Mouse (Mus musculus) urinary bladder, postnatal 4 days (tissue): ENCODE data around the gene Nvl.

ENCODE experiments used
- DNase-seq, 2 experiments: peaks; one replicate each; pipeline ENCODE4 v3.0.0; 2021 to 2022; ENCODE audit warnings: low spot score in 2 of 2

The Nvl gene

GRCm38 (mm10) chr1:181143950-181144836 is at the start of gene Nvl, which contains the start of gene Cnih4:
TSS of gene Nvl (minus strand) at chr1:181144204.
TSS of gene Cnih4 (plus strand) at chr1:181144693.
- DNase-seq: peak; percentile 91

GRCm38 (mm10) chr1:181188925-181189324 is 44.9 kb upstream of the Nvl start:
- no peak for DNase-seq

- no peak for DNase-seq
Measured at GRCm38 (mm10) chr1:181170210-181170609, 26.2 kb upstream of the Nvl start.

GRCm38 (mm10) chr1:181168377-181168776 is 24.4 kb upstream of the Nvl start:
- no peak for DNase-seq

- no peak for DNase-seq
Measured at GRCm38 (mm10) chr1:181167816-181168215, 23.8 kb upstream of the Nvl start.

GRCm38 (mm10) chr1:181151541-181151940 is 7.5 kb upstream of the Nvl start:
- no peak for DNase-seq

- peak; percentile 80 to 92 for DNase-seq
Measured at GRCm38 (mm10) chr1:181150827-181151534, 7.0 kb upstream of the Nvl start.

- no peak for DNase-seq
Measured at GRCm38 (mm10) chr1:181150431-181150826, 6.4 kb upstream of the Nvl start.

GRCm38 (mm10) chr1:181149373-181150017 is 5.5 kb upstream of the Nvl start:
- DNase-seq: no peak

- no peak for DNase-seq
Measured at GRCm38 (mm10) chr1:181148540-181148939, 4.5 kb upstream of the Nvl start.

GRCm38 (mm10) chr1:181146187-181146586 is 2.2 kb upstream of the Nvl start:
- DNase-seq: no peak

GRCm38 (mm10) chr1:181144966-181145365 is 962 bp upstream of the Nvl start:
- DNase-seq: no peak

GRCm38 (mm10) chr1:181143609-181143949 is 425 bp downstream of the Nvl start:
- DNase-seq: no peak

- no peak for DNase-seq
Measured at GRCm38 (mm10) chr1:181138730-181139129, 5.3 kb downstream of the Nvl start.

- no peak for DNase-seq
Measured at GRCm38 (mm10) chr1:181131915-181132314, 12.1 kb downstream of the Nvl start.

GRCm38 (mm10) chr1:181126766-181127165 is 17.2 kb downstream of the Nvl start:
- DNase-seq: no peak

- no peak for DNase-seq
Measured at GRCm38 (mm10) chr1:181125916-181126315, 18.1 kb downstream of the Nvl start.

GRCm38 (mm10) chr1:181124145-181124544 is 19.9 kb downstream of the Nvl start:
- no peak for DNase-seq

- DNase-seq: no peak
Measured at GRCm38 (mm10) chr1:181117112-181117511, 26.9 kb downstream of the Nvl start.

- no peak for DNase-seq
Measured at GRCm38 (mm10) chr1:181090048-181090447, 54.0 kb downstream of the Nvl start.

- no peak for DNase-seq
Measured at GRCm38 (mm10) chr1:181084021-181084420, 60.0 kb downstream of the Nvl start.

GRCm38 (mm10) chr1:181073075-181073474 is 70.9 kb downstream of the Nvl start:
- DNase-seq: no peak
